Mouse (Mus musculus) intestine, embryonic 14.5 days (tissue): ENCODE results near the gene Ephb2. TPM values are rescaled to one million over a fixed set of nuclear protein-coding genes. Genes with fewer than 3 reads are reported as not detected.

Experiments
- ATAC-seq: fragments of 200-750 bp; cut with Nextera tagmentation; replicated peaks from 2 replicates; pipeline ENCODE4 v1.8.0; 2017; ENCODE audit warnings: low read depth, moderate number of reproducible peaks, moderate TSS enrichment, moderate library complexity; ENCODE audit not compliant: low FRiP score, low TSS enrichment
- DNase-seq: peaks from one replicate; pipeline ENCODE4 v3.0.0-alpha.2; 2018; ENCODE audit warnings: low spot score
- H3K27ac ChIP-seq: fragments of 300-500 bp; sonication (generic); 2 replicates; pipeline ENCODE4 v1.5.1; 2014; ENCODE audit warnings: low read depth, mild to moderate bottlenecking, control low read depth
- H3K27me3 ChIP-seq: fragments of 300-500 bp; sonication (generic); replicated peaks from 2 replicates; pipeline ENCODE4 v1.6.1; 2014; ENCODE audit warnings: low read length, control low read depth; ENCODE audit not compliant: control insufficient read depth, insufficient read depth
- H3K36me3 ChIP-seq: fragments of 300-500 bp; sonication (generic); 2 replicates; pipeline ENCODE4 v1.6.1; 2014; ENCODE audit warnings: low read length, control low read depth; ENCODE audit not compliant: control insufficient read depth, insufficient read depth
- H3K4me1 ChIP-seq: fragments of 300-500 bp; sonication (generic); replicated peaks from 2 replicates; pipeline ENCODE4 v1.6.1; 2014; ENCODE audit warnings: low read length, control low read depth, mixed read lengths; ENCODE audit not compliant: control insufficient read depth, insufficient read depth
- H3K4me2 ChIP-seq: fragments of 300-500 bp; sonication (generic); 2 replicates; pipeline ENCODE4 v1.6.1; 2014; ENCODE audit warnings: low read length
- H3K4me3 ChIP-seq: fragments of 300-500 bp; sonication (generic); 2 replicates; pipeline ENCODE4 v1.5.1; 2014; ENCODE audit warnings: low read depth, low read length, control low read depth, mixed read lengths
- H3K9ac ChIP-seq: fragments of 300-500 bp; sonication (generic); 2 replicates; pipeline ENCODE4 v1.6.1; 2014; ENCODE audit warnings: mild to moderate bottlenecking, low read length
- H3K9me3 ChIP-seq: fragments of 300-500 bp; sonication (generic); 2 replicates; pipeline ENCODE4 v1.6.1; 2016; ENCODE audit warnings: low read length, control low read depth; ENCODE audit not compliant: control insufficient read depth
- WGBS: fragments of 180-500 bp; shearing (Covaris S2); extraction: QIAGEN DNeasy Blood & Tissue Kit; methylation state at CpG from one replicate; pipeline ENCODE4 v1.1.7; 2014; 5-methylcytosine and 5-hydroxymethylcytosine counted together
- polyA plus RNA-seq: library from polyadenylated mRNA; unstranded; fragments of >200 nt; fragmentation: Nextera tagmentation; extraction: Ambion mirVana; gene quantifications from 2 replicates; pipeline ENCODE4 v1.2.1, GENCODE M21; 2014

Ephb2 gene
- polyA plus RNA-seq, 1 experiment from 2014 or later: 11.4 TPM

- no peak for ATAC-seq
- no peak for DNase-seq
- H3K27me3 ChIP-seq: no peaks in the 10 kb centered on the region
- WGBS: 89% methylated on average over 8 of the region's 8 CpGs
- no peak overlapping the region for H3K27ac ChIP-seq
- H3K36me3 ChIP-seq: no peaks in the 10 kb centered on the region
- no peaks in the 10 kb centered on the region for H3K9me3 ChIP-seq
- no peak overlapping the region for H3K9ac ChIP-seq
- no peak overlapping the region for H3K4me3 ChIP-seq
- no peak overlapping the region for H3K4me2 ChIP-seq
- H3K4me1 ChIP-seq: peaks cover 43% of the 10 kb centered on the region
Measured at GRCm38 (mm10) chr4:136801463-136801862, 34.3 kb downstream of the Ephb2 start.

- peaks cover 38% of the 10 kb centered on the region for H3K4me1 ChIP-seq
- H3K9me3 ChIP-seq: no peaks in the 10 kb centered on the region
- no peak for ATAC-seq
- H3K36me3 ChIP-seq: no peaks in the 10 kb centered on the region
- H3K4me3 ChIP-seq: no peak overlapping the region
- no peak overlapping the region for H3K27ac ChIP-seq
- H3K4me2 ChIP-seq: no peak overlapping the region
- no peak overlapping the region for H3K9ac ChIP-seq
- 28% methylated on average over 14 of the region's 14 CpGs for WGBS
- no peak for DNase-seq
- no peaks in the 10 kb centered on the region for H3K27me3 ChIP-seq
Measured at GRCm38 (mm10) chr4:136800366-136800765, 35.4 kb downstream of the Ephb2 start.

GRCm38 (mm10) chr4:136797677-136798569 is 37.9 kb downstream of the Ephb2 start:
- 28% methylated on average over 23 of the region's 23 CpGs for WGBS
- Histone ChIP-seq H3K4me2 (no peak overlapping the region), H3K36me3 (no peaks in the 10 kb centered on the region), H3K9ac (no peak overlapping the region), H3K27ac (no peak overlapping the region), H3K4me3 (no peak overlapping the region), H3K9me3 (no peaks in the 10 kb centered on the region), H3K27me3 (no peaks in the 10 kb centered on the region), H3K4me1 (peaks cover 38% of the 10 kb centered on the region)
- DNase-seq (no peak), ATAC-seq (no peak)

GRCm38 (mm10) chr4:136793320-136793719 is 42.5 kb downstream of the Ephb2 start:
- Histone ChIP-seq H3K4me3 (no peak overlapping the region), H3K9me3 (no peaks in the 10 kb centered on the region), H3K27ac (no peak overlapping the region), H3K9ac (no peak overlapping the region), H3K36me3 (no peaks in the 10 kb centered on the region), H3K4me1 (peaks cover 10% of the 10 kb centered on the region), H3K27me3 (no peaks in the 10 kb centered on the region), H3K4me2 (no peak overlapping the region)
- ATAC-seq (no peak), DNase-seq (no peak)
- 88% methylated on average over 11 of the region's 11 CpGs for WGBS

- H3K4me2 ChIP-seq: no peak overlapping the region
- no peaks in the 10 kb centered on the region for H3K9me3 ChIP-seq
- H3K27me3 ChIP-seq: no peaks in the 10 kb centered on the region
- H3K9ac ChIP-seq: no peak overlapping the region
- ATAC-seq (no peak), DNase-seq (no peak)
- H3K4me1 ChIP-seq: no peaks in the 10 kb centered on the region
- H3K4me3 ChIP-seq: no peak overlapping the region
- H3K27ac ChIP-seq: no peak overlapping the region
- H3K36me3 ChIP-seq: no peaks in the 10 kb centered on the region
- WGBS: 55% methylated on average over 6 of the region's 6 CpGs
Measured at GRCm38 (mm10) chr4:136789821-136790220, 46.0 kb downstream of the Ephb2 start.

GRCm38 (mm10) chr4:136787357-136787756 is 48.4 kb downstream of the Ephb2 start:
- no peaks in the 10 kb centered on the region for H3K9me3 ChIP-seq
- no peak overlapping the region for H3K9ac ChIP-seq
- DNase-seq (no peak), ATAC-seq (no peak)
- 58% methylated on average over 4 of the region's 4 CpGs for WGBS
- H3K27me3 ChIP-seq: no peaks in the 10 kb centered on the region
- no peak overlapping the region for H3K27ac ChIP-seq
- H3K4me2 ChIP-seq: no peak overlapping the region
- H3K4me3 ChIP-seq: no peak overlapping the region
- no peaks in the 10 kb centered on the region for H3K36me3 ChIP-seq
- H3K4me1 ChIP-seq: peaks cover 8% of the 10 kb centered on the region

- peaks cover 12% of the 10 kb centered on the region for H3K4me1 ChIP-seq
- no peak overlapping the region for H3K9ac ChIP-seq
- no peak for DNase-seq
Measured at GRCm38 (mm10) chr4:136786453-136787276, 49.1 kb downstream of the Ephb2 start.

GRCm38 (mm10) chr4:136783552-136784150 is 52.1 kb downstream of the Ephb2 start:
- no peak for ATAC-seq
- 39% methylated on average over 22 of the region's 22 CpGs for WGBS
- Histone ChIP-seq H3K27me3 (no peaks in the 10 kb centered on the region), H3K9ac (no peak overlapping the region), H3K4me1 (peaks cover 29% of the 10 kb centered on the region), H3K9me3 (no peaks in the 10 kb centered on the region), H3K36me3 (no peaks in the 10 kb centered on the region), H3K27ac (no peak overlapping the region), H3K4me2 (no peak overlapping the region), H3K4me3 (no peak overlapping the region)
- DNase-seq: no peak

More at GRCm38 (mm10) chr4:136786453-136787276, 49.1 kb downstream of the Ephb2 start:
- H3K27ac ChIP-seq: no peak overlapping the region
- ATAC-seq: no peak
- WGBS: 50% methylated on average over 26 of the region's 26 CpGs
- no peak overlapping the region for H3K4me2 ChIP-seq
- H3K9me3 ChIP-seq: no peaks in the 10 kb centered on the region
- no peaks in the 10 kb centered on the region for H3K27me3 ChIP-seq
- no peaks in the 10 kb centered on the region for H3K36me3 ChIP-seq
- H3K4me3 ChIP-seq: no peak overlapping the region
